Mouse (Mus musculus) kidney, adult 2 months (tissue): ENCODE data around the gene Exosc1. TPM values are rescaled to one million over a fixed set of nuclear protein-coding genes. Genes with fewer than 3 reads are reported as not detected.

Source experiments
- DNase-seq: peaks from one replicate; pipeline ENCODE4 v3.0.0; 2021
- H3K27ac ChIP-seq: fragments of 200-500 bp; 2 replicates; pipeline ENCODE4 v1.5.1; 2012; ENCODE audit warnings: low read depth, low read length, control low read depth, inconsistent platforms; ENCODE audit not compliant: insufficient read depth
- H3K27me3 ChIP-seq: fragments of 200-500 bp; replicated peaks from 2 replicates; pipeline ENCODE4 v1.6.1; 2012; ENCODE audit warnings: mild to moderate bottlenecking, moderate library complexity, low read length, inconsistent platforms; ENCODE audit not compliant: control insufficient read depth, insufficient read depth
- H3K36me3 ChIP-seq: fragments of 200-500 bp; 2 replicates; pipeline ENCODE4 v1.6.1; 2012; ENCODE audit warnings: mild to moderate bottlenecking, moderate library complexity, low read length, inconsistent platforms; ENCODE audit not compliant: control insufficient read depth, insufficient read depth
- H3K4me1 ChIP-seq: fragments of 200-500 bp; 2 replicates; pipeline ENCODE4 v1.6.1; 2011; ENCODE audit warnings: low read length; ENCODE audit not compliant: control insufficient read depth, insufficient read depth
- H3K4me3 ChIP-seq: fragments of 200-500 bp; 2 replicates; pipeline ENCODE4 v1.5.1; 2011; ENCODE audit warnings: mild to moderate bottlenecking, low read depth, low read length, control low read depth; ENCODE audit not compliant: insufficient read depth
- CTCF ChIP-seq: fragments of 200-500 bp; conservative IDR thresholded peaks from 2 replicates; pipeline ENCODE4 v1.5.1; 2011; ENCODE audit warnings: low read depth, mild to moderate bottlenecking, control low read depth, low read length, moderate library complexity, mixed read lengths; ENCODE audit not compliant: insufficient read depth, insufficient read length
- POLR2A ChIP-seq: fragments of 200-500 bp; IDR thresholded peaks from one replicate; pipeline ENCODE4 v1.6.1; 2011; ENCODE audit warnings: low read depth, low read length, control low read depth
- WGBS: fragments of 180-500 bp; shearing (Covaris S2); methylation state at CpG from one replicate; pipeline ENCODE4 v1.1.7; 2018; 5-methylcytosine and 5-hydroxymethylcytosine counted together
- polyA plus RNA-seq: library from polyadenylated mRNA; depleted of rRNA; stranded (reverse); fragments of >200 nt; gene quantifications from 2 replicates; pipeline ENCODE4 v1.2.3, GENCODE M21; 2012; rRNA removed

Exosc1 gene
- polyA plus RNA-seq, 1 experiment, result 15.2 TPM

DNA sequence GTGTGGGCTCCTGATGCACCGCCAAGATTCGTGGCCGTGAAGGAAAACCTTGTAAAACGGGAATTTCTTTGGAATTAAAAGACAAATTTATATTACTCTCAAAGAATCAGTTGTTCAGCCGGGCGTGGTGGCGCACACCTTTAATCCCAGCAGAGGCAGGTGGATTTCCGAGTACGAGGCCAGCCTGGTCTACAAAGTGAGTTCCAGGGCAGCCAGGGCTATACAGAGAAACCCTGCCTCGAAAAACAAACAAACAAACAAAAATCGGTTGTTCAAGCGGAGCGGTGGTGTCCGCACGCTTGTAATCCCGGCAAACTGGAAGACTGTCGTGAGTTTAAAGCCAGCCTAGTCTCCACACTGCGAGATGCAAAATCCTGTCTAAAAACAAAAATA lies 36.9 kb downstream of the Exosc1 start:
- H3K4me1 ChIP-seq, result no peaks in the 10 kb centered on the region; the same call in 1 of the 2 replicates
- no peak for DNase-seq
- peak overlapping the region; percentile 58 for H3K4me3 ChIP-seq
- no peak overlapping the region for H3K27ac ChIP-seq
- TF ChIP-seq CTCF, result no peak
- no peak for TF ChIP-seq POLR2A
- H3K27me3 ChIP-seq, result no peaks in the 10 kb centered on the region
- 10% methylated on average over 18 of the region's 18 CpGs for WGBS
- H3K36me3 ChIP-seq, result no peaks in the 10 kb centered on the region

DNA sequence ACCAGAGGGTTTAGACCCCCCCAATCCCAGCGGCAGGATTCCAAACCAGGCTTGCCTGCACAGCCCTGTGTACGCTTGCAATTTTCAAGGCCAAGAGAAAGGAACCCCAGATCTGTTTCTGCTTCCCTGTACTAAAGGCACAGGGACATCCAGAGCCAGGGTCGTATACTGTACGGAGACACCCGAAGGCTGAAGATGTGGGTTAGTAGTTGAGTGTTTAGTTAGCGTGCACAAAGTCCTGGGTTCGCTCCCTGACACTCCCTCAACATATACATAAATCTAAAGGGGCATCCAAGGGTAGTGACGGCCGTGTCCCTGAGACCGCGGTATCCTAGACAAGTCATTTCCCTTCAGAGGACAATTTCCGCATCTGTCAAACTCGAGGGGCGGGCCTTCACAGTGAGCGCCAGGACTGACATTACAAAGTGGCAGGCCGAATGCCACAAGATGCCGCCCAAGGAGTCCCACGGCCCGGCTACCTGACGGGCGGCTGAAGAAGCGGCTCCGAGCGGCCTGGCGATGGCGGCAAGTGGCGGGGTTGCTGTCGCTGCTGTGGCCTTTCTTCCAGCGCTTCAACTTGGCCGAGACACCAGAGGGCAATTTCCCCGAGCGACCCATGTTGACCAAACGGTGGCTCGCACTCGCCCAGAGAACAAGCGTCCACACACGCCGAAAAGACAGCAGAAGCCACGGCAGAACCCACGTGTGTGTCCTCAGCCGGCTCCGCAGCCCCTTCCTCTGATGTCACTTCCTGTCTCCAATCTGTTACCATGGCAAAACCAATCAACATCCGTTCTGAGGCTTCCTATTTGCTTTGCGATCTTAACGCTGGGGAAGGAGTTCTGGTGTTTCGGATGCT lies 37.5 kb downstream of the Exosc1 start, which contains the start of gene Rrp12:
Rrp12 (minus strand) TSS at position 714 of the 859 bp plus-strand sequence.
- peak; percentile 93 for DNase-seq
- Histone ChIP-seq H3K4me1 (no peaks in the 10 kb centered on the region; the same call in 1 of the 2 replicates), H3K36me3 (no peaks in the 10 kb centered on the region), H3K27ac (no peak within 1 kb of the TSS), H3K4me3 (peak within 1 kb of the TSS; percentile 58), H3K27me3 (no peaks in the 10 kb centered on the region)
- TF ChIP-seq POLR2A (no peak), CTCF (no peak)
- under 1% methylated on average over 46 of the region's 46 CpGs for WGBS

DNA sequence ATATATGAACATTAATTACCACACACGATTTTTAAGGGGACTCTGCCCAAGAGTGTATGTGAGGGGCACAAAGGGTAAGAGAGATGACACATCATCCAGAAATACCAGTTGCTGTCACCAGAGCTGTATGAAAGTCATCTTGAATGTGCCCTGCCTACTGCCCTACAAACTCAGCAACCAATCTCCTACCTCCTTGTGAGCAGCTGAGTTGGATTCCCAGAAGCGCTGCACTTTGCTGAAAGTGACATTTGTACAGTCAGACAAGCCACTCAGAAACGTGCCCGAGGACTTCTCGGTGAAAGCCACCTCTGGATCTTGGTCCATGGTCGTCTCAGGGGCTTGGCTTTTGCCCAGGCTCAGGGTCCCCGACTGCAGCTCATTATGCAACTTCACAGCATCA lies 38.3 kb downstream of the Exosc1 start:
- no peak for TF ChIP-seq POLR2A
- no peak for TF ChIP-seq CTCF
- Histone ChIP-seq H3K4me1 (no peaks in the 10 kb centered on the region; the same call in 1 of the 2 replicates), H3K27ac (no peak overlapping the region), H3K36me3 (no peaks in the 10 kb centered on the region), H3K27me3 (no peaks in the 10 kb centered on the region), H3K4me3 (0 out of 2 replicates have a peak overlapping the region, but pooled peaks have one; percentile 58)
- WGBS, result 22% methylated on average over 7 of the region's 7 CpGs
- DNase-seq, result no peak

DNA sequence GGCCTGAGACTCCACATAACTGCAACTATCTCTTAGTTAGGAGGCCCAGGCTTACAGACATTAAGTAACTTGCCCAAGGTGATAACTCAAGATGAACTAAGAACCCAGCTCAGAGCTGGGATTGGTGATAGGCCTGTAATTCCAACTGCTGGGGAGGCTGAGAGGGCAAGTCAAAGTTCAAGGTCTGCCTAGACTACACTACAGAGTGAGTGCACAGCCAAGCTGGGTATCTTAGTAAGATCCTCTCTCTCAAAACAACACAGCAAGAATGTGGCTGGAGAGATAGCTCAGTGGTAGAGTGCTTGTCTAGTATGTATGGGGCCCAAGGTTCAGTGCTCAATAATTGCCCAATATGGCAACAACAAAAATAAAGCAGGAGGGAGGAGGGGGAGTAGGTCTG lies 45.0 kb downstream of the Exosc1 start:
- no peak overlapping the region for H3K4me3 ChIP-seq
- no peaks in the 10 kb centered on the region for H3K36me3 ChIP-seq
- no peaks in the 10 kb centered on the region for H3K27me3 ChIP-seq
- DNase-seq, result peak; percentile 37
- H3K4me1 ChIP-seq, result no peaks in the 10 kb centered on the region
- no peak overlapping the region for H3K27ac ChIP-seq
- no peak for TF ChIP-seq CTCF

DNA sequence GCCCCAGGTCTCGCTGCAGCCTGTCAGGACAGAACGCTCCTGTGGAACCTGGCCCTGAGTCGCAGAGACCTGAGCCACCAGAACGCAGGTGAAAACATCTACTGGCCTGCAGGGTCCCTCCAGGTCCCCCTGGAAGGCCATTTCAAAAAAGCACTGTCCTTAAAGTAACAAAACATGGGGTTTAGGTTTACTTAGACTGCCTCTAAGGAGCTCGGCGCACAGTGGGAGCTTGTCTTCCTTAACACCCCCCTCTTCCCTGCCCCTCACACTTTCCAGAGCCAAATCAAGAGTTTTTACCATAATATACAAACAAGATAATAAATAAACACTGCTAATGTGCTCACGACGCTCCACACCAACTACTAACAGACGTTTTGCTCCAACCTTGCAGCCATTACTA lies 49.3 kb downstream of the Exosc1 start:
- H3K27me3 ChIP-seq, result no peaks in the 10 kb centered on the region
- H3K4me1 ChIP-seq, result no peaks in the 10 kb centered on the region
- 95% methylated on average over 9 of the region's 9 CpGs for WGBS
- H3K4me3 ChIP-seq, result no peak overlapping the region
- TF ChIP-seq CTCF (no peak), POLR2A (no peak)
- no peak overlapping the region for H3K27ac ChIP-seq
- no peak for DNase-seq
- no peaks in the 10 kb centered on the region for H3K36me3 ChIP-seq

DNA sequence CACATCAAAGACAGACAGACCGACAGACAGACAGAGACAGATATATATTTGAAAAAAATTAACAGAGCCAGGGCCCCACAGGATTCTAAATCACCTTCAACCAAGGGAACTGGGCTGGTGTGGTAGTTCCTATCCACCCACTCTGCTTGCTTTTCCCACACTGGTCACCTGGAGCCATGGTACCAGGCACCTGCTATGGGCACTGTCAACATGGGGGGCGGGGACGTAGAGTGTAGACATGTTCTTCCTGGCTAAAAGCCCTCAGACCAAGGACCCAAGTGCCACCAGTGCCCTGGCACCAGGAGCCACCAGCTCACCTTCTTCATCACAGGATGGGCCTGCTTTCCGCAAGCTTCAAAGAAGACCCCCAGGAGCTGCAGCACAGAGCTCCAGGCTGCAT lies 51.4 kb downstream of the Exosc1 start:
- Histone ChIP-seq H3K4me1 (no peaks in the 10 kb centered on the region), H3K27me3 (no peaks in the 10 kb centered on the region), H3K27ac (no peak overlapping the region), H3K4me3 (no peak overlapping the region), H3K36me3 (no peaks in the 10 kb centered on the region)
- 97% methylated on average over 4 of the region's 4 CpGs for WGBS
- TF ChIP-seq POLR2A (no peak), CTCF (no peak)
- DNase-seq, result no peak

DNA sequence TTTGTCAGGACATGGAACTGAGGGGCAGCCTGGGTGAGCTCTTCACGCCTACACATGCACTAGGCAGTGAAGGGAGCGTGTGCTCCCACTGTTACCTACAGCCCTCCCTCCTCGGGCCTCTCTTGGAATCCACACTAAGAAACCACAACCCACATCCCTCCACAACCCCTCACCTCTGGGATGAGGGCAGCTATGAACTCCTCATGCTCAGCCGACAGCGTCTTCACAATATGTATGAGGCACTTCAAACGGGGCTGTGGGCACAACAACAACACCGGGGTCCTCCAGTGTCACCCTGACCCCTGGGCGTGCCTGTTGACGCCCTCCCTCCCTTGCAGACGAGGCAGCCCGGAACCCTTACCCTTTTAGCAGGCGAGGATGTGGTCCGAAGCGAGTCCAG lies 58.9 kb downstream of the Exosc1 start:
- H3K27me3 ChIP-seq, result no peaks in the 10 kb centered on the region
- 93% methylated on average over 14 of the region's 14 CpGs for WGBS
- H3K4me1 ChIP-seq, result no peaks in the 10 kb centered on the region
- no peak overlapping the region for H3K27ac ChIP-seq
- no peak overlapping the region for H3K4me3 ChIP-seq
- DNase-seq, result no peak
- H3K36me3 ChIP-seq, result no peaks in the 10 kb centered on the region; the same call in none of the 2 replicates
- TF ChIP-seq POLR2A (no peak), CTCF (no peak)

Other genes with a start within 250 kb of the Exosc1 start
- gene Slit1, start 189.8 kb downstream of the Exosc1 start, polyA plus RNA-seq, result 0.05 and 0.17 TPM in 2 replicates
- 1.0 and 1.3 TPM in 2 replicates for gene Arhgap19, start 131.4 kb downstream of the Exosc1 start, polyA plus RNA-seq
- 1.3 and 1.6 TPM in 2 replicates for gene Frat1, start 103.5 kb downstream of the Exosc1 start, polyA plus RNA-seq
- gene Frat2, start 85.3 kb downstream of the Exosc1 start, polyA plus RNA-seq, result 1.4 TPM in 2 replicates
- gene Rrp12, start 37.2 kb downstream of the Exosc1 start, polyA plus RNA-seq, result 3.6 and 4.0 TPM in 2 replicates
- gene Pgam1, start 21.5 kb downstream of the Exosc1 start, polyA plus RNA-seq, result 493 and 500 TPM in 2 replicates
- 74.2 and 78.7 TPM in 2 replicates for gene Zdhhc16, start 57 bp upstream of the Exosc1 start, polyA plus RNA-seq
- gene Mms19, start 47.7 kb upstream of the Exosc1 start, polyA plus RNA-seq, result 54.9 and 56.1 TPM in 2 replicates
- gene Ubtd1, start 48.3 kb upstream of the Exosc1 start, polyA plus RNA-seq, result 23.0 and 28.2 TPM in 2 replicates
- 0.14 and 2.2 TPM in 2 replicates for gene Ankrd2, start 102.6 kb upstream of the Exosc1 start, polyA plus RNA-seq
- 167 and 177 TPM in 2 replicates for gene Hoga1, start 112.2 kb upstream of the Exosc1 start, polyA plus RNA-seq
- gene 4933411K16Rik, start 118.8 kb upstream of the Exosc1 start, polyA plus RNA-seq, result 3.6 and 5.1 TPM in 2 replicates
- 25.9 and 26.3 TPM in 2 replicates for gene Morn4, start 152.9 kb upstream of the Exosc1 start, polyA plus RNA-seq
- 41.7 and 45.4 TPM in 2 replicates for gene Pi4k2a, start 157.0 kb upstream of the Exosc1 start, polyA plus RNA-seq
- gene Avpi1, start 195.6 kb upstream of the Exosc1 start, polyA plus RNA-seq, result 17.5 and 19.5 TPM in 2 replicates
- gene Marveld1, start 214.0 kb upstream of the Exosc1 start, polyA plus RNA-seq, result 44.6 and 53.2 TPM in 2 replicates
- gene Zfyve27, start 230.5 kb upstream of the Exosc1 start, polyA plus RNA-seq, result 30.7 and 32.6 TPM in 2 replicates